Mouse (Mus musculus): ENCODE results near the gene Tex261.
"Not testable (repeated sequence)": the region's sequence is repeated elsewhere in the genome, so short reads cannot be mapped to it uniquely, and the experiment has no call there.

Tex261 gene

GRCm38 (mm10) chr6:83775638-83776293 lies at the start of gene Tex261:
TSS of gene Tex261 (minus strand) at chr6:83775813.
- DNase-seq, result peak; percentile 94

GRCm38 (mm10) chr6:83821856-83822255 lies 46.2 kb upstream of the Tex261 start:
- no peak for DNase-seq

GRCm38 (mm10) chr6:83820727-83821515 lies 45.3 kb upstream of the Tex261 start:
- DNase-seq, result no peak

GRCm38 (mm10) chr6:83818996-83819395 lies 43.4 kb upstream of the Tex261 start:
- DNase-seq, result no peak

- no peak for DNase-seq
These were observed 40.2 kb upstream of the Tex261 start for GRCm38 (mm10) chr6:83815801-83816200.

- DNase-seq, result no peak
These were observed 27.2 kb upstream of the Tex261 start for GRCm38 (mm10) chr6:83802846-83803245.

GRCm38 (mm10) chr6:83802033-83802432 lies 26.4 kb upstream of the Tex261 start:
- DNase-seq, result no peak

- no peak for DNase-seq
These were observed 21.1 kb upstream of the Tex261 start for GRCm38 (mm10) chr6:83796686-83797085.

GRCm38 (mm10) chr6:83795492-83795900 lies 19.9 kb upstream of the Tex261 start:
- no peak for DNase-seq

- DNase-seq, result peak; percentile 97
These were observed 19.2 kb upstream of the Tex261 start, which contains the start of gene Nagk for GRCm38 (mm10) chr6:83794760-83795296. TSS of gene Nagk (plus strand) at chr6:83794982.

- DNase-seq, result no peak
These were observed 15.8 kb upstream of the Tex261 start for GRCm38 (mm10) chr6:83791251-83791890.

GRCm38 (mm10) chr6:83790533-83790932 lies 14.9 kb upstream of the Tex261 start:
- not testable (repeated sequence) for DNase-seq

GRCm38 (mm10) chr6:83788554-83788953 lies 12.9 kb upstream of the Tex261 start:
- no peak for DNase-seq

- DNase-seq, result no peak
These were observed 10.8 kb upstream of the Tex261 start for GRCm38 (mm10) chr6:83786426-83786825.

- peak; percentile 66 for DNase-seq
These were observed 3.4 kb upstream of the Tex261 start for GRCm38 (mm10) chr6:83779026-83779425.

- DNase-seq, result no peak
These were observed 2.7 kb upstream of the Tex261 start for GRCm38 (mm10) chr6:83778306-83778705.

GRCm38 (mm10) chr6:83774781-83775563 lies 641 bp downstream of the Tex261 start:
- DNase-seq, result peak; percentile 51

- DNase-seq, result no peak
These were observed 1.5 kb downstream of the Tex261 start for GRCm38 (mm10) chr6:83774126-83774525.

- DNase-seq, result no peak
These were observed 7.1 kb downstream of the Tex261 start for GRCm38 (mm10) chr6:83768485-83768884.

GRCm38 (mm10) chr6:83766982-83767381 lies 8.6 kb downstream of the Tex261 start:
- DNase-seq, result no peak

- peak; percentile 63 for DNase-seq
These were observed 12.7 kb downstream of the Tex261 start for GRCm38 (mm10) chr6:83762880-83763431.

- DNase-seq, result no peak
These were observed 13.3 kb downstream of the Tex261 start, which contains the start of gene Ankrd53 for GRCm38 (mm10) chr6:83762344-83762743. TSS of gene Ankrd53 (plus strand) at chr6:83762644.
